Mouse (Mus musculus) CH12.LX (cell line): ENCODE data around the gene Pbrm1.

Source experiments
- CTCF ChIP-seq, 2 experiments: IDR thresholded peaks in 1 of 2; conservative IDR thresholded peaks in 1 of 2; 2 replicates each; pipeline ENCODE4 v1.5.1; 2011 to 2012; ENCODE audit warnings: low read depth in 2 of 2, low read length in 2 of 2, improper control_type of control experiment in 1 of 2, inconsistent platforms in 1 of 2, mild to moderate bottlenecking in 1 of 2, moderate library complexity in 1 of 2
- EP300 ChIP-seq: IDR thresholded peaks from 2 replicates; pipeline ENCODE4 v1.6.1; 2011; ENCODE audit warnings: low read length, improper control_type of control experiment
- USF2 ChIP-seq: conservative IDR thresholded peaks from 2 replicates; pipeline ENCODE4 v1.6.1; 2011; ENCODE audit warnings: low read depth, low read length, improper control_type of control experiment

- TF ChIP-seq USF2: no peak
- TF ChIP-seq EP300: no peak
- TF ChIP-seq CTCF (conservative IDR thresholded peaks at IDR 0.05 in 1 of 2, IDR thresholded peaks at IDR 0.05 in 1 of 2; ENCODE audit: low read depth in 2 of 2, low read length in 2 of 2): no peak
Measured at GRCm38 (mm10) chr14:31132491-31132975, 113.6 kb downstream of the Pbrm1 start.
